Mouse (Mus musculus) limb, embryonic 11.5 days (tissue): ENCODE measurements around the gene Xdh. TPM values are rescaled to one million over a fixed set of nuclear protein-coding genes. Genes with fewer than 3 reads are reported as not detected.

Experiments used
- ATAC-seq: fragments of 200-750 bp; cut with Nextera tagmentation; 2 replicates; pipeline ENCODE4 v1.8.0; 2017; ENCODE audit warnings: low read depth; ENCODE audit not compliant: insufficient number of reproducible peaks, low FRiP score, low TSS enrichment
- DNase-seq: peaks from one replicate; pipeline ENCODE4 v3.0.0-alpha.2; 2015; ENCODE audit warnings: low spot score
- H3K27ac ChIP-seq: fragments of 300-500 bp; sonication (generic); replicated peaks from 2 replicates; pipeline ENCODE4 v1.5.1; 2014; ENCODE audit warnings: low read depth, mild to moderate bottlenecking, low read length
- H3K27me3 ChIP-seq: fragments of 300-500 bp; sonication (generic); 2 replicates; pipeline ENCODE4 v1.6.1; 2014; ENCODE audit warnings: mild to moderate bottlenecking, low read length, mixed read lengths; ENCODE audit not compliant: control insufficient read depth, insufficient read depth
- H3K36me3 ChIP-seq: fragments of 300-500 bp; sonication (generic); 2 replicates; pipeline ENCODE4 v1.6.1; 2014; ENCODE audit warnings: mild to moderate bottlenecking, low read length, moderate library complexity, mixed read lengths; ENCODE audit not compliant: control insufficient read depth, insufficient read depth
- H3K4me1 ChIP-seq: fragments of 300-500 bp; sonication (generic); 2 replicates; pipeline ENCODE4 v1.6.1; 2014; ENCODE audit warnings: low read length, mixed read lengths; ENCODE audit not compliant: control insufficient read depth, insufficient read depth
- H3K4me2 ChIP-seq: fragments of 300-500 bp; sonication (generic); 2 replicates; pipeline ENCODE4 v1.6.1; 2014; ENCODE audit warnings: low read depth, mild to moderate bottlenecking, moderate library complexity; ENCODE audit not compliant: severe bottlenecking
- H3K4me3 ChIP-seq: fragments of 300-500 bp; sonication (generic); 2 replicates; pipeline ENCODE4 v1.5.1; 2014; ENCODE audit warnings: low read depth, low read length
- H3K9ac ChIP-seq: fragments of 300-500 bp; sonication (generic); 2 replicates; pipeline ENCODE4 v1.6.1; 2014; ENCODE audit warnings: mild to moderate bottlenecking, low read length
- H3K9me3 ChIP-seq: fragments of 300-500 bp; sonication (generic); 2 replicates; pipeline ENCODE4 v1.6.1; 2016; ENCODE audit warnings: low read length; ENCODE audit not compliant: control insufficient read depth
- WGBS: fragments of 180-500 bp; shearing (Covaris S2); extraction: QIAGEN DNeasy Blood & Tissue Kit; methylation state at CpG from one replicate; pipeline ENCODE4 v1.1.7; 2014; 5-methylcytosine and 5-hydroxymethylcytosine counted together
- polyA plus RNA-seq: library from polyadenylated mRNA; unstranded; fragments of >200 nt; fragmentation: Nextera tagmentation; extraction: Ambion mirVana; gene quantifications from 2 replicates; pipeline ENCODE4 v1.2.1, GENCODE M21; 2014

Gene Xdh
- polyA plus RNA-seq, 1 experiment from 2014 or later, result 0.19 TPM

GRCm38 (mm10) chr17:73935163-73935562 is 14.8 kb downstream of the Xdh start:
- H3K9me3 ChIP-seq, result no peaks in the 10 kb centered on the region
- DNase-seq (no peak), ATAC-seq (no peak)
- WGBS, result 86% methylated on average over 4 of the region's 4 CpGs
- no peaks in the 10 kb centered on the region for H3K27me3 ChIP-seq
- H3K4me2 ChIP-seq, result no peak overlapping the region
- H3K27ac ChIP-seq, result no peak overlapping the region
- no peak overlapping the region for H3K4me3 ChIP-seq
- no peaks in the 10 kb centered on the region for H3K36me3 ChIP-seq
- H3K4me1 ChIP-seq, result no peaks in the 10 kb centered on the region
- no peak overlapping the region for H3K9ac ChIP-seq

DNA sequence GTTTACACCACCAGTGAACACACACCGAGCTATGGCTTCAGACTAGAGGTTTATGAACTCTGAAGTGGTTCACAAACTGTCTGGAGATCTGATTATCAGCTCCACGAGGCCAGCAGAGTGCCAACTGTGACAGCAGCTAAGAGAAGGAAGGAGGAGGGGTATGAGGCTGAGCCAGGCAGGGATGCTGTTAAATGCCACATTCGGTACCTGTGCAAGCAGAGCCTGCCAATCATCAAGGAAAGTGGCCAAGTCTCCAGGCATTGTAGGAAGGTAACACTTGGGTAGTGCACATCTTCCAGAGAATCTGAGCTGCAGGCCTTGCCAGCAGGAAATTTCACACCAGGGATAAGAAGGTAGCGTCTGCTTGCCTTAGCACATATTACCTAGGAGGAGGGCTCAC is 15.7 kb downstream of the Xdh start:
- Histone ChIP-seq H3K4me1 (no peaks in the 10 kb centered on the region), H3K4me3 (no peak overlapping the region), H3K9ac (no peak overlapping the region), H3K36me3 (no peaks in the 10 kb centered on the region), H3K27ac (no peak overlapping the region), H3K9me3 (no peaks in the 10 kb centered on the region), H3K4me2 (no peak overlapping the region), H3K27me3 (no peaks in the 10 kb centered on the region)
- WGBS, result 70% methylated on average over 4 of the region's 4 CpGs
- ATAC-seq (no peak), DNase-seq (no peak)

DNA sequence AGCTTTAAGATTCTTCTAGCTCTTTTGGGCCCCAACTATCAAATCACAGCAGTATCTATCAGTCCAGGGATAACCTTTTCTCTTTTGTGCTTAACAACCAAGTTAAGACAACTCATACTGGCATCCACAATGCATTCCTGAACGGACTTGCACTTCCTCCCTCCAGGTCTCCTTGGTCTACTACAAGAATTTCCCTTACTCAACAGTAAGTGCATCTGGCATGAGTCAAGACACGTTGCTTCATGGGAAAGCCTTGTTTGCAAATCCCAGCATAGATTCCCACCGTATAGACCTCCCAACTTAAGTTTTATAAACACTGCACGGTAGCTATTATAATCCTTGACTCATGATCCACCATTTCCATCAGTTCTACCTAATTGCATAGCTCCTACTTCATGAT is 16.4 kb downstream of the Xdh start:
- Histone ChIP-seq H3K36me3 (no peaks in the 10 kb centered on the region), H3K4me3 (no peak overlapping the region), H3K4me1 (no peaks in the 10 kb centered on the region), H3K9ac (no peak overlapping the region), H3K9me3 (no peaks in the 10 kb centered on the region), H3K4me2 (no peak overlapping the region), H3K27ac (no peak overlapping the region), H3K27me3 (no peaks in the 10 kb centered on the region)
- ATAC-seq (no peak), DNase-seq (no peak)
- WGBS, result 86% methylated on average over 4 of the region's 4 CpGs

DNA sequence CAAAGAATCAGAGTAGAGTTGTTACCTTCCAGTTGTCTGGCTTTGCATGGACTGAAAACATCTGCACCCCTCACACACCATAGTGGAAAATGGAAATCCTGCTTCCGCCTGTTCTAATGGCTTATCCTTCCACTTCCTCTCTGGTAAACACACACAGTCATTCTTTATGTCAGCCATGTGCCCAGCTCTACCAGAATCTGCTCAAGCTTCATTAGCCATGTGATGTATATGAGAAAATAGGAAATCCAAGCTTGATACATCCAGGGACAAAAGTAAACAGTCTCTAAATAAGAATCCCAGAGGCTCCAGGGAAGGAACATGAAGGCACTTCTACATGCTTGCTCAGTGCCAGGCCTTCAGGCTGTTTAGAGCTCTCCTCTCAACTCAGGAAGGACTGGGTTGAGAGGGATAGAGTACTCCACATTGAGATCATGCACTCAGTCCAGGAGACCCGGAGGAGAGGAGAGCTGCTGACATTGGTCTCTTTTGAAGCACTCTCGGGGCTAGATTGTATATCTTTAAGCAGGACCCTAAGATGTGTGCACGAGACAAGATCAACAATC is 17.4 kb downstream of the Xdh start:
- ATAC-seq (no peak), DNase-seq (no peak)
- no peak overlapping the region for H3K4me3 ChIP-seq
- WGBS, result 78% methylated on average over 4 of the region's 4 CpGs
- H3K27ac ChIP-seq, result no peak overlapping the region
- H3K4me2 ChIP-seq, result no peak overlapping the region
- H3K27me3 ChIP-seq, result no peaks in the 10 kb centered on the region
- H3K4me1 ChIP-seq, result no peaks in the 10 kb centered on the region
- H3K9me3 ChIP-seq, result no peaks in the 10 kb centered on the region
- H3K36me3 ChIP-seq, result no peaks in the 10 kb centered on the region
- H3K9ac ChIP-seq, result no peak overlapping the region

DNA sequence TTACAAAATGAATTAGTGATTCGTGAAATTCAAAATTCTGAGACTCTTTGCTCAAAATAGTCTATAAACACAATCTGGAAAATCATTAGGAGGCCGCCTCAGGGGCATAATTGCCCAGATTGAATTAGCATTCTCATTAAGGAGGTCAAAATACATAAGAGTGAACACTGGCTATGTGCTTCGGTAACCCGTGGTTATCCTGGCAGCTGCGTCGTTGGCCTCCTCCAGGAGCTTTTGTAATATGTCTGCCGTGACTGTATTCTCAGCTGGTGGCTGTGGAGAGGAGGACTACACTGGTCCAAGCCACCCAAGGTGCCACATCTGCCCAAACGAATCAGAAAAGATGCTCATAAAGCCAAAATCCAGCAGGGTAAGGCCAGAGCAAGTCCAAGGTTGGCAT is 30.5 kb downstream of the Xdh start:
- no peaks in the 10 kb centered on the region for H3K4me1 ChIP-seq
- H3K9me3 ChIP-seq, result no peaks in the 10 kb centered on the region
- H3K36me3 ChIP-seq, result no peaks in the 10 kb centered on the region
- H3K4me3 ChIP-seq, result no peak overlapping the region
- no peak overlapping the region for H3K4me2 ChIP-seq
- no peaks in the 10 kb centered on the region for H3K27me3 ChIP-seq
- WGBS, result 84% methylated on average over 8 of the region's 8 CpGs
- no peak overlapping the region for H3K9ac ChIP-seq
- no peak for ATAC-seq
- DNase-seq, result no peak
- H3K27ac ChIP-seq, result no peak overlapping the region

- H3K9me3 ChIP-seq, result no peaks in the 10 kb centered on the region
- WGBS, result 72% methylated on average over 7 of the region's 7 CpGs
- no peak overlapping the region for H3K27ac ChIP-seq
- ATAC-seq (no peak), DNase-seq (no peak)
- no peaks in the 10 kb centered on the region for H3K4me1 ChIP-seq
- no peak overlapping the region for H3K4me3 ChIP-seq
- no peak overlapping the region for H3K9ac ChIP-seq
- H3K27me3 ChIP-seq, result no peaks in the 10 kb centered on the region
- H3K36me3 ChIP-seq, result no peaks in the 10 kb centered on the region
- no peak overlapping the region for H3K4me2 ChIP-seq
Observed at GRCm38 (mm10) chr17:73918944-73919381, 31.0 kb downstream of the Xdh start.

DNA sequence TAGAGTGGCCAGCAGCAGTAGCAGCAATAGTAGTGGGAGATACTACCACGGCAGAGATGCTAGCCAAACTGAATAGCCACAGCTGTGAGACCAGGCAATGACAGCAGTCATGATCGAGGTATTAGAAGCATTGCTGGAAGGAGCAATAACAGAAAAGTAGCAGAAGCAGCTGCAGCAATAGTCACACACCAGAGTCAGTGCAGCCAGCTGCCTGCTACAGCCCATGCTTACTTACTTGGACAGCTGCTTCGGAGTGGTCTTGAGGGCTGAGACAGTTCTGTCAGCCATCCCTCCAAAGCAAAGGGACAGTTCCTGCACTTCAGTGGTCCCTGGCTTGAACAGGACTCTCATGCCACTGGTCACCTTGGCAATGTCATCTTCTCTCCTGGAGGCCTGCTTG is 31.9 kb downstream of the Xdh start:
- no peaks in the 10 kb centered on the region for H3K9me3 ChIP-seq
- no peak for DNase-seq
- 89% methylated on average over 3 of the region's 3 CpGs for WGBS
- no peak overlapping the region for H3K9ac ChIP-seq
- no peak overlapping the region for H3K4me3 ChIP-seq
- no peak overlapping the region for H3K27ac ChIP-seq
- no peak overlapping the region for H3K4me2 ChIP-seq
- H3K36me3 ChIP-seq, result no peaks in the 10 kb centered on the region
- H3K4me1 ChIP-seq, result no peaks in the 10 kb centered on the region
- ATAC-seq, result no peak
- H3K27me3 ChIP-seq, result no peaks in the 10 kb centered on the region

GRCm38 (mm10) chr17:73917713-73918112 is 32.3 kb downstream of the Xdh start:
- Histone ChIP-seq H3K36me3 (no peaks in the 10 kb centered on the region), H3K9ac (no peak overlapping the region), H3K27ac (no peak overlapping the region), H3K9me3 (no peaks in the 10 kb centered on the region), H3K4me1 (no peaks in the 10 kb centered on the region), H3K4me3 (no peak overlapping the region), H3K27me3 (no peaks in the 10 kb centered on the region), H3K4me2 (no peak overlapping the region)
- ATAC-seq (no peak), DNase-seq (no peak)
- WGBS, result 78% methylated on average over 5 of the region's 5 CpGs

DNA sequence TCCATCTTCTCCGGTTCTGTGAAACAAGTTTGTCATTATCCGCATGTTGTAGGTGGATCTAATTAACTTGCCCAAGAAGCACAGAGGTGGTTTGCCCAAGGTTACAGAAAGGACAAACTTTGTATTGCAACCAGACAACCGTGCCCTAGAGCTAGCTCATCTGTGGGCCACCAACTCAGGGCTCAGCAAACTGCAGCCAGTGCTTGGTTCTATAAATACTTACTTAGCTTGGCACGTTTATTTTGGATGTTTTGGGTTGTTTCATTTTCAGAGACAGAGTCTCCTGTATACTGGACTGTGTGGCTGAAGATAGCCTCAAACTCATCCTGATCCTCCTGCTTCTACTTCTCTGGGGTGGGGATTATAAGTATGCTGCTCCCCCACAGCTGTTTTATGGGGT is 35.3 kb downstream of the Xdh start:
- Histone ChIP-seq H3K27me3 (no peaks in the 10 kb centered on the region), H3K4me2 (no peak overlapping the region), H3K9me3 (no peaks in the 10 kb centered on the region), H3K4me3 (no peak overlapping the region), H3K36me3 (no peaks in the 10 kb centered on the region), H3K9ac (no peak overlapping the region), H3K4me1 (no peaks in the 10 kb centered on the region), H3K27ac (no peak overlapping the region)
- DNase-seq, result no peak
- no peak for ATAC-seq
- 75% methylated on average over 4 of the region's 4 CpGs for WGBS
